Mouse (Mus musculus): ENCODE measurements at regions not wholly inside any gene's neighbourhood (a gene's known extent, or its start where the extent isn't known, plus 50 kb on each side); places are given as distances from the start of the nearest gene placed in this dataset.

DNA sequence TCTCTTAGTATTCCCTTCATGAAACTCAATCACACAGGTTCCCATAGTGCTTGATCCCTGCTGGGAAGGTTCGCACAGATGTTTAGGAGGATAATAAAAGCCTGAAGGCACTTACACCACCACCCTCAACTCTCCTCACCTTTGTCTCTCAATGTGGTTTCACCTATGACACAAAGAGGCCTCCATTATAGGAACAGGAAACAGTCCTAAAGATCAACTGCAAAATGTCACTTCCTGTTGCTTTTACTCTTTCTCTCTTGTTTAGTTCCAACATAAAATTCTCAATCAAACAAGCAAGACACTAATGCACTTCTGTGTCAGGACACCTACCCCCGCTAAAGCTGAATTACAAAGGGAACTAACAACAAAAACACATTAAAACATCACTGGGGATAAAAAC is 50.3 kb upstream of the Hif1a start:
- DNase-seq (ENCODE audit: extremely low spot score in 1 of 2, low spot score in 2 of 2): no peak
- TF ChIP-seq CTCF (IDR thresholded peaks at IDR 0.05): no peak
- intact Hi-C loops (cut with DNase I): no loop called here
- Histone ChIP-seq H3K27ac (no peak overlapping the region), H3K4me3 (no peak overlapping the region)
